Mouse (Mus musculus): Measurements from ENCODE around the gene Sdc3.

DNA sequence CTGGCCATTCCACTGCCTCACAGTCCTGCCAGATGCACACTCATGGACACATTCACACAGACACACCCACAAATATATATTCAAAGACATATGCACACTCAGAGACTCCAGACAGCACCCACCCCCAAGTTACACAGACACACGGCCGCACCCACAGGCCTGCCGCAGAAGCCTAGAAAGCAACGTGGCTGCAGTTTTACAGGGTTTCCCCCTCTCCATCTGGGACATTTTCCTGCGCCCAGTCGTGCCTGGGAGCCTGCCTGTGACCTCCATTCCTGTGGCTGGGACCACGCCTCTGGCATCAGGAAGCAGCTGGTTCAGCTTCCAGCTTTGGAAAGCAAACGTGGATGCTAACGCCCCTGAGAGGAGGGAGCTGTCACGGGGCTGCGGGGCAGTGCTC lies 46.2 kb downstream of the Sdc3 start:
- TF ChIP-seq CTCF (IDR thresholded peaks at IDR 0.05; ENCODE audit: low read depth) (no peak), EP300 (IDR thresholded peaks at IDR 0.05; ENCODE audit: low read depth) (no peak)
